Mouse (Mus musculus): ENCODE measurements around the gene Trmt13.

- TF ChIP-seq USF1 (IDR thresholded peaks at IDR 0.05; ENCODE audit: low read depth) (no peak), POLR2A (IDR thresholded peaks at IDR 0.05; ENCODE audit: insufficient read length, low read depth) (no peak), MAX (IDR thresholded peaks at IDR 0.05; ENCODE audit: low read depth) (no peak), CEBPB (IDR thresholded peaks at IDR 0.05; ENCODE audit: insufficient read depth, poor library complexity, severe bottlenecking) (no peak), REST (IDR thresholded peaks at IDR 0.05; ENCODE audit: insufficient read depth, insufficient read length) (no peak), TCF12 (IDR thresholded peaks at IDR 0.05; ENCODE audit: insufficient read depth, poor library complexity, severe bottlenecking) (no peak)
These were observed 72.3 kb downstream of the Trmt13 start for GRCm38 (mm10) chr3:116542070-116542469.
